Mouse (Mus musculus) forebrain, embryonic 12.5 days (tissue): ENCODE measurements at regions not wholly inside any gene's neighbourhood (a gene's known extent, or its start where the extent isn't known, plus 50 kb on each side); places are given as distances from the start of the nearest gene placed in this dataset.

Experiments used
- ATAC-seq: fragments of 200-750 bp; cut with Nextera tagmentation; 2 replicates; pipeline ENCODE4 v1.8.0; 2017; ENCODE audit warnings: moderate TSS enrichment; ENCODE audit not compliant: low FRiP score
- H3K27ac ChIP-seq: fragments of 300-500 bp; sonication (generic); 2 replicates; pipeline ENCODE4 v1.5.1; 2016; ENCODE audit warnings: mild to moderate bottlenecking
- H3K27me3 ChIP-seq: fragments of 300-500 bp; sonication (generic); 2 replicates; pipeline ENCODE4 v1.6.1; 2016; ENCODE audit warnings: mild to moderate bottlenecking
- H3K36me3 ChIP-seq: fragments of 300-500 bp; sonication (generic); replicated peaks from 2 replicates; pipeline ENCODE4 v1.6.1; 2016; ENCODE audit warnings: mild to moderate bottlenecking
- H3K4me1 ChIP-seq: fragments of 300-500 bp; sonication (generic); 2 replicates; pipeline ENCODE4 v1.6.1; 2016
- H3K4me2 ChIP-seq: fragments of 300-500 bp; sonication (generic); 2 replicates; pipeline ENCODE4 v1.6.1; 2016; ENCODE audit warnings: mild to moderate bottlenecking, moderate library complexity
- H3K4me3 ChIP-seq: fragments of 300-500 bp; sonication (generic); replicated peaks from 2 replicates; pipeline ENCODE4 v1.5.1; 2016; ENCODE audit warnings: mild to moderate bottlenecking
- H3K9ac ChIP-seq: fragments of 300-500 bp; sonication (generic); 2 replicates; pipeline ENCODE4 v1.6.1; 2016; ENCODE audit warnings: mild to moderate bottlenecking
- H3K9me3 ChIP-seq: fragments of 300-500 bp; sonication (generic); 2 replicates; pipeline ENCODE4 v1.6.1; 2016
- WGBS: fragments of 180-500 bp; shearing (Covaris S2); methylation state at CpG from one replicate; pipeline ENCODE4 v1.1.7; 2016; 5-methylcytosine and 5-hydroxymethylcytosine counted together

GRCm38 (mm10) chr8:87087451-87088095 is 202.5 kb upstream of the N4bp1 start:
- H3K27me3 ChIP-seq: no peaks in the 10 kb centered on the region
- ATAC-seq: no peak; the same call in 1 of the 2 replicates
- H3K4me1 ChIP-seq: peaks cover 4% of the 10 kb centered on the region; the same call in 1 of the 2 replicates
- no peak overlapping the region for H3K9ac ChIP-seq
- H3K9me3 ChIP-seq: no peaks in the 10 kb centered on the region
- no peak overlapping the region for H3K4me2 ChIP-seq
- H3K36me3 ChIP-seq: no peaks in the 10 kb centered on the region
- 46% methylated on average over 9 of the region's 9 CpGs for WGBS
- no peak overlapping the region for H3K4me3 ChIP-seq
- H3K27ac ChIP-seq: no peak overlapping the region

- no peak overlapping the region for H3K27ac ChIP-seq
- H3K36me3 ChIP-seq: no peaks in the 10 kb centered on the region
- H3K4me2 ChIP-seq: no peak overlapping the region
- no peaks in the 10 kb centered on the region for H3K9me3 ChIP-seq
- WGBS: 43% methylated on average over 6 of the region's 6 CpGs
- no peak overlapping the region for H3K4me3 ChIP-seq
- H3K27me3 ChIP-seq: no peaks in the 10 kb centered on the region
- no peak overlapping the region for H3K9ac ChIP-seq
- peaks cover 11% of the 10 kb centered on the region; the same call in 1 of the 2 replicates for H3K4me1 ChIP-seq
- ATAC-seq: peak; percentile 69
Observed at GRCm38 (mm10) chr8:87078260-87078659, 193.2 kb upstream of the N4bp1 start.

- H3K27me3 ChIP-seq: 0 out of 2 replicates have a peak, but pooled peaks cover 5% of the 10 kb centered on the region
- no peaks in the 10 kb centered on the region for H3K36me3 ChIP-seq
- ATAC-seq: no peak
- 87% methylated on average over 4 of the region's 4 CpGs for WGBS
- H3K27ac ChIP-seq: no peak overlapping the region
- no peak overlapping the region for H3K4me2 ChIP-seq
- H3K9ac ChIP-seq: no peak overlapping the region
- peaks cover 11% of the 10 kb centered on the region; the same call in 1 of the 2 replicates for H3K4me1 ChIP-seq
- no peak overlapping the region for H3K4me3 ChIP-seq
- no peaks in the 10 kb centered on the region for H3K9me3 ChIP-seq
Observed at GRCm38 (mm10) chr8:87075921-87076320, 190.9 kb upstream of the N4bp1 start.

GRCm38 (mm10) chr8:87071224-87071623 is 186.2 kb upstream of the N4bp1 start:
- Histone ChIP-seq H3K4me1 (no peaks in the 10 kb centered on the region), H3K4me3 (no peak overlapping the region), H3K9ac (no peak overlapping the region), H3K27ac (no peak overlapping the region), H3K27me3 (peaks cover 17% of the 10 kb centered on the region; the same call in 1 of the 2 replicates), H3K4me2 (no peak overlapping the region), H3K9me3 (no peaks in the 10 kb centered on the region), H3K36me3 (no peaks in the 10 kb centered on the region)
- no peak for ATAC-seq

- peaks cover 22% of the 10 kb centered on the region; the same call in 1 of the 2 replicates for H3K27me3 ChIP-seq
- ATAC-seq: no peak
- no peaks in the 10 kb centered on the region for H3K9me3 ChIP-seq
- peaks cover 12% of the 10 kb centered on the region; the same call in 1 of the 2 replicates for H3K4me1 ChIP-seq
- H3K27ac ChIP-seq: no peak overlapping the region
- no peaks in the 10 kb centered on the region for H3K36me3 ChIP-seq
- H3K9ac ChIP-seq: no peak overlapping the region
- no peak overlapping the region for H3K4me2 ChIP-seq
- H3K4me3 ChIP-seq: no peak overlapping the region
Observed at GRCm38 (mm10) chr8:87067106-87067505, 182.0 kb upstream of the N4bp1 start.

- H3K4me1 ChIP-seq: peaks cover 12% of the 10 kb centered on the region; the same call in 1 of the 2 replicates
- WGBS: 51% methylated on average over 9 of the region's 9 CpGs
- ATAC-seq: no peak
- H3K27me3 ChIP-seq: peaks cover 15% of the 10 kb centered on the region; the same call in 1 of the 2 replicates
- no peaks in the 10 kb centered on the region for H3K36me3 ChIP-seq
- peak overlapping the region; percentile 54 for H3K27ac ChIP-seq
- no peak overlapping the region for H3K4me3 ChIP-seq
- no peak overlapping the region for H3K9ac ChIP-seq
- H3K9me3 ChIP-seq: 0 out of 2 replicates have a peak, but pooled peaks cover 3% of the 10 kb centered on the region
- H3K4me2 ChIP-seq: no peak overlapping the region
Observed at GRCm38 (mm10) chr8:87064768-87065167, 179.7 kb upstream of the N4bp1 start.

- peak overlapping the region; percentile 54 for H3K27ac ChIP-seq
- ATAC-seq: peak; percentile 58; the same call in 1 of the 2 replicates
Observed at GRCm38 (mm10) chr8:87064250-87064747, 179.2 kb upstream of the N4bp1 start.

GRCm38 (mm10) chr8:87063588-87063987 is 178.5 kb upstream of the N4bp1 start:
- ATAC-seq: no peak
- 84% methylated on average over 4 of the region's 4 CpGs for WGBS

More at GRCm38 (mm10) chr8:87064250-87064747, 179.2 kb upstream of the N4bp1 start:
- H3K36me3 ChIP-seq: no peaks in the 10 kb centered on the region
- H3K4me2 ChIP-seq: peak overlapping the region; percentile 8; the same call in 1 of the 2 replicates
- H3K9ac ChIP-seq: no peak overlapping the region
- 0 out of 2 replicates have a peak, but pooled peaks cover 3% of the 10 kb centered on the region for H3K9me3 ChIP-seq
- H3K4me3 ChIP-seq: no peak overlapping the region
- 19% methylated on average over 12 of the region's 12 CpGs for WGBS
- peaks cover 15% of the 10 kb centered on the region; the same call in 1 of the 2 replicates for H3K27me3 ChIP-seq
- H3K4me1 ChIP-seq: peaks cover 12% of the 10 kb centered on the region; the same call in 1 of the 2 replicates

GRCm38 (mm10) chr8:87049746-87050145 is 164.7 kb upstream of the N4bp1 start:
- Histone ChIP-seq H3K27me3 (no peaks in the 10 kb centered on the region), H3K36me3 (no peaks in the 10 kb centered on the region), H3K9me3 (no peaks in the 10 kb centered on the region), H3K4me3 (no peak overlapping the region), H3K9ac (no peak overlapping the region), H3K4me1 (no peaks in the 10 kb centered on the region), H3K27ac (no peak overlapping the region), H3K4me2 (no peak overlapping the region)
- WGBS: 75% methylated on average over 3 of the region's 3 CpGs
- no peak for ATAC-seq

More at GRCm38 (mm10) chr8:87063588-87063987, 178.5 kb upstream of the N4bp1 start:
- Histone ChIP-seq H3K9ac (no peak overlapping the region), H3K27me3 (peaks cover 15% of the 10 kb centered on the region; the same call in 1 of the 2 replicates), H3K27ac (peak overlapping the region; percentile 46; the same call in 1 of the 2 replicates), H3K4me1 (peaks cover 12% of the 10 kb centered on the region; the same call in 1 of the 2 replicates), H3K36me3 (no peaks in the 10 kb centered on the region), H3K4me3 (no peak overlapping the region), H3K9me3 (0 out of 2 replicates have a peak, but pooled peaks cover 3% of the 10 kb centered on the region), H3K4me2 (no peak overlapping the region)

GRCm38 (mm10) chr8:87049196-87049595 is 164.1 kb upstream of the N4bp1 start:
- Histone ChIP-seq H3K4me3 (no peak overlapping the region), H3K4me2 (no peak overlapping the region), H3K36me3 (no peaks in the 10 kb centered on the region), H3K4me1 (no peaks in the 10 kb centered on the region), H3K27ac (no peak overlapping the region), H3K9ac (no peak overlapping the region), H3K27me3 (no peaks in the 10 kb centered on the region), H3K9me3 (no peaks in the 10 kb centered on the region)
- WGBS: 89% methylated on average over 4 of the region's 4 CpGs
- no peak for ATAC-seq

GRCm38 (mm10) chr8:87046590-87046989 is 161.5 kb upstream of the N4bp1 start:
- no peaks in the 10 kb centered on the region for H3K9me3 ChIP-seq
- no peaks in the 10 kb centered on the region for H3K27me3 ChIP-seq
- no peak overlapping the region for H3K9ac ChIP-seq
- 73% methylated on average over 4 of the region's 4 CpGs for WGBS
- H3K4me3 ChIP-seq: no peak overlapping the region
- no peak overlapping the region for H3K27ac ChIP-seq
- no peak overlapping the region for H3K4me2 ChIP-seq
- no peaks in the 10 kb centered on the region for H3K4me1 ChIP-seq
- no peak for ATAC-seq
- no peaks in the 10 kb centered on the region for H3K36me3 ChIP-seq

- H3K4me2 ChIP-seq: no peak overlapping the region
- 87% methylated on average over 5 of the region's 5 CpGs for WGBS
- no peak for ATAC-seq
- peaks cover 13% of the 10 kb centered on the region; the same call in 1 of the 2 replicates for H3K27me3 ChIP-seq
- no peak overlapping the region for H3K9ac ChIP-seq
- peaks cover 6% of the 10 kb centered on the region for H3K4me1 ChIP-seq
- no peak overlapping the region for H3K27ac ChIP-seq
- no peaks in the 10 kb centered on the region for H3K9me3 ChIP-seq
- H3K36me3 ChIP-seq: no peaks in the 10 kb centered on the region
- H3K4me3 ChIP-seq: no peak overlapping the region
Observed at GRCm38 (mm10) chr8:87043016-87043415, 158.0 kb upstream of the N4bp1 start.
